Mouse (Mus musculus): ENCODE results near the gene BC049715. TPM values are rescaled to one million over a fixed set of nuclear protein-coding genes. Genes with fewer than 3 reads are reported as not detected.

The BC049715 gene
- total and polyA plus RNA-seq, 3 experiments, result 0.27 to 1.2 TPM; not detected in 1

GRCm38 (mm10) chr6:136808631-136809046 is 18.8 kb upstream of the BC049715 start:
- DNase-seq (ENCODE audit: low read depth, low spot score), result peak; percentile 73
- H3K27ac ChIP-seq (ENCODE audit: control insufficient read depth, low read depth, low read length), result peak overlapping the region; percentile 77
- peak overlapping the region; percentile 61 to 74 for H3K4me3 ChIP-seq (ENCODE audit: control insufficient read depth in 1 of 2, insufficient read depth in 1 of 2, low read depth in 2 of 2, low read length in 2 of 2)
- no peaks in the 10 kb centered on the region for H3K9me3 ChIP-seq (replicated peaks; ENCODE audit: insufficient read depth, low read length)
- H3K27me3 ChIP-seq (ENCODE audit: control insufficient read depth in 1 of 2, insufficient read depth in 2 of 2, low read length in 2 of 2), result no peaks in the 10 kb centered on the region
- H3K36me3 ChIP-seq (ENCODE audit: control insufficient read depth in 1 of 2, insufficient read depth in 2 of 2, low read length in 2 of 2), result peaks cover 3 to 17% of the 10 kb centered on the region in 2 experiments
- H3K79me2 ChIP-seq (ENCODE audit: control insufficient read depth, insufficient read depth, low read length, poor library complexity), result peaks cover 24% of the 10 kb centered on the region
- TF ChIP-seq POLR2A (IDR thresholded peaks at IDR 0.05; ENCODE audit: control insufficient read depth in 1 of 2, insufficient read depth in 1 of 2, low read depth in 1 of 2, low read length in 2 of 2, poor library complexity in 1 of 2), result peak; percentile 14 to 20; a peak in 1 of 4 replicates
- TF ChIP-seq TCF12 (IDR thresholded peaks at IDR 0.05; ENCODE audit: low read depth, low read length), result no peak
- peak overlapping the region; percentile 94 for H3K9ac ChIP-seq (ENCODE audit: control insufficient read depth, low read depth, low read length, poor library complexity, severe bottlenecking)
- H3K4me1 ChIP-seq (ENCODE audit: control insufficient read depth in 1 of 2, insufficient read depth in 2 of 2, low read length in 2 of 2), result peaks cover 0 to 16% of the 10 kb centered on the region in 2 experiments; a peak in 3 of 4 replicates

- Histone ChIP-seq H3K9me3 (replicated peaks; ENCODE audit: insufficient read depth, low read length) (no peaks in the 10 kb centered on the region), H3K4me1 (ENCODE audit: control insufficient read depth in 1 of 2, insufficient read depth in 2 of 2, low read length in 2 of 2) (peaks cover 0 to 16% of the 10 kb centered on the region in 2 experiments; a peak in 3 of 4 replicates), H3K4me3 (ENCODE audit: control insufficient read depth in 1 of 2, insufficient read depth in 1 of 2, low read depth in 2 of 2, low read length in 2 of 2) (peak overlapping the region; percentile 61 to 74), H3K27ac (ENCODE audit: control insufficient read depth, low read depth, low read length) (peak overlapping the region; percentile 77), H3K9ac (ENCODE audit: control insufficient read depth, low read depth, low read length, poor library complexity, severe bottlenecking) (peak overlapping the region; percentile 94), H3K27me3 (ENCODE audit: control insufficient read depth in 1 of 2, insufficient read depth in 2 of 2, low read length in 2 of 2) (no peaks in the 10 kb centered on the region), H3K36me3 (ENCODE audit: control insufficient read depth in 1 of 2, insufficient read depth in 2 of 2, low read length in 2 of 2) (peaks cover 7 to 17% of the 10 kb centered on the region in 2 experiments), H3K79me2 (ENCODE audit: control insufficient read depth, insufficient read depth, low read length, poor library complexity) (peaks cover 24% of the 10 kb centered on the region)
- TF ChIP-seq MAX (IDR thresholded peaks at IDR 0.05; ENCODE audit: low read length) (no peak), MYC (IDR thresholded peaks at IDR 0.05; ENCODE audit: low read depth, low read length) (no peak), ELF1 (IDR thresholded peaks at IDR 0.05; ENCODE audit: low read depth, low read length) (no peak), USF2 (IDR thresholded peaks at IDR 0.05; ENCODE audit: borderline replicate concordance in 1 of 2, insufficient read depth in 1 of 2, low read depth in 1 of 2, low read length in 2 of 2) (no peak), CHD1 (IDR thresholded peaks at IDR 0.05; ENCODE audit: low read depth, low read length) (no peak), SMC3 (IDR thresholded peaks at IDR 0.05; ENCODE audit: low read depth, low read length) (no peak), CHD2 (IDR thresholded peaks at IDR 0.05; ENCODE audit: low read length) (no peak), ZC3H11A (IDR thresholded peaks at IDR 0.05; ENCODE audit: low read depth, low read length) (no peak), POLR2A (IDR thresholded peaks at IDR 0.05; ENCODE audit: control insufficient read depth in 1 of 2, insufficient read depth in 1 of 2, low read depth in 1 of 2, low read length in 2 of 2, poor library complexity in 1 of 2) (peak in 1 of 2 experiments; percentile 38; a peak in 1 of 4 replicates), KAT2A (conservative IDR thresholded peaks at IDR 0.05; ENCODE audit: low read depth, low read length) (no peak), TBP (IDR thresholded peaks at IDR 0.05; ENCODE audit: low read depth, low read length) (peak; percentile 70)
- peak; percentile 92 for DNase-seq (ENCODE audit: low read depth, low spot score)
Measured at GRCm38 (mm10) chr6:136809077-136809476, 18.3 kb upstream of the BC049715 start.

GRCm38 (mm10) chr6:136809673-136810072 is 17.8 kb upstream of the BC049715 start:
- Histone ChIP-seq H3K27ac (ENCODE audit: control insufficient read depth, low read depth, low read length) (peak overlapping the region; percentile 77), H3K27me3 (ENCODE audit: control insufficient read depth in 1 of 2, insufficient read depth in 2 of 2, low read length in 2 of 2) (no peaks in the 10 kb centered on the region), H3K9ac (ENCODE audit: control insufficient read depth, low read depth, low read length, poor library complexity, severe bottlenecking) (peak overlapping the region; percentile 94), H3K79me2 (ENCODE audit: control insufficient read depth, insufficient read depth, low read length, poor library complexity) (peaks cover 24% of the 10 kb centered on the region), H3K4me3 (ENCODE audit: control insufficient read depth in 1 of 2, insufficient read depth in 1 of 2, low read depth in 2 of 2, low read length in 2 of 2) (peak overlapping the region; percentile 61 to 74), H3K4me1 (ENCODE audit: control insufficient read depth in 1 of 2, insufficient read depth in 2 of 2, low read length in 2 of 2) (peaks cover 0 to 16% of the 10 kb centered on the region in 2 experiments; a peak in 3 of 4 replicates), H3K9me3 (replicated peaks; ENCODE audit: insufficient read depth, low read length) (no peaks in the 10 kb centered on the region), H3K36me3 (ENCODE audit: control insufficient read depth in 1 of 2, insufficient read depth in 2 of 2, low read length in 2 of 2) (peaks cover 8 to 17% of the 10 kb centered on the region in 2 experiments)
- TF ChIP-seq RAD21 (IDR thresholded peaks at IDR 0.05; ENCODE audit: low read depth, low read length) (no peak), MAZ (IDR thresholded peaks at IDR 0.05; ENCODE audit: low read depth, low read length) (no peak), MEF2A (IDR thresholded peaks at IDR 0.05; ENCODE audit: extremely low read depth, insufficient replicate concordance, low read depth, low read length, poor library complexity, severe bottlenecking) (no peak), POLR2AphosphoS2 (IDR thresholded peaks at IDR 0.05; ENCODE audit: low read length) (no peak), ZNF384 (IDR thresholded peaks at IDR 0.05; ENCODE audit: low read depth, low read length) (no peak), USF1 (IDR thresholded peaks at IDR 0.05; ENCODE audit: low read depth, low read length) (no peak), KAT2A (conservative IDR thresholded peaks at IDR 0.05; ENCODE audit: low read depth, low read length) (no peak), POLR2AphosphoS5 (IDR thresholded peaks at IDR 0.05; ENCODE audit: borderline replicate concordance, low read depth, low read length) (no peak), TBP (IDR thresholded peaks at IDR 0.05; ENCODE audit: low read depth, low read length) (no peak), ELF1 (IDR thresholded peaks at IDR 0.05; ENCODE audit: low read depth, low read length) (no peak)
- DNase-seq (ENCODE audit: low read depth, low spot score), result peak; percentile 35
